Mouse (Mus musculus) bone marrow macrophage, adult 2 months (primary cell): ENCODE results near the gene Ptcra.

Experiments used
- CTCF ChIP-seq: IDR thresholded peaks from 2 replicates; pipeline ENCODE4 v1.5.1; 2012; ENCODE audit warnings: low read depth, mild to moderate bottlenecking, low read length, moderate library complexity
- POLR2A ChIP-seq: IDR thresholded peaks from 2 replicates; pipeline ENCODE4 v1.6.1; 2012; ENCODE audit warnings: mild to moderate bottlenecking, low read depth, low read length, borderline replicate concordance

- TF ChIP-seq CTCF (no peak), POLR2A (no peak)
These were observed 51.1 kb downstream of the Ptcra start for GRCm38 (mm10) chr17:46712442-46712841.
